Comparison of ENCODE assay signal across 8 mouse cellular contexts in genomic region chr9:107769445-107770000, GRCm38 (mm10). TPM values are rescaled to one million over a fixed set of nuclear protein-coding genes. Genes with fewer than 3 reads are reported as not detected.
DNase-seq lines count a peak whose midpoint lies in the region; ATAC-seq lines count a peak whose summit lies in the region.

No protein-coding gene starts in this region.

- peak overlapping the region; percentile 96 for H3K4me3 ChIP-seq in megakaryocyte, embryonic 14.5 days (replicated peaks)
- H3K4me3 ChIP-seq in embryonic facial prominence, embryonic 12.5 days, result peak overlapping the region; percentile 90
- H3K4me3 ChIP-seq in limb, embryonic 10.5 days, result peak overlapping the region; percentile 94
- peak overlapping the region; percentile 95 for H3K4me3 ChIP-seq in stomach, embryonic 15.5 days (replicated peaks)

- H3K4me1 ChIP-seq in megakaryocyte, embryonic 14.5 days, result peaks cover 34% of the 10 kb centered on the region
- peaks cover 9% of the 10 kb centered on the region for H3K4me1 ChIP-seq in embryonic facial prominence, embryonic 12.5 days
- H3K4me1 ChIP-seq in limb, embryonic 10.5 days, result peaks cover 15% of the 10 kb centered on the region
- H3K4me1 ChIP-seq in stomach, embryonic 15.5 days, result peaks cover 14% of the 10 kb centered on the region; the same call in 1 of the 2 replicates

- H3K4me2 ChIP-seq in embryonic facial prominence, embryonic 12.5 days (replicated peaks), result peak overlapping the region; percentile 73
- peak overlapping the region; percentile 53 for H3K4me2 ChIP-seq in stomach, embryonic 15.5 days

- no peaks in the 10 kb centered on the region for H3K9me3 ChIP-seq in megakaryocyte, embryonic 14.5 days
- no peaks in the 10 kb centered on the region for H3K9me3 ChIP-seq in embryonic facial prominence, embryonic 12.5 days
- H3K9me3 ChIP-seq in limb, embryonic 10.5 days (replicated peaks), result no peaks in the 10 kb centered on the region
- no peaks in the 10 kb centered on the region for H3K9me3 ChIP-seq in stomach, embryonic 15.5 days

- H3K27ac ChIP-seq in embryonic facial prominence, embryonic 12.5 days, result no peak overlapping the region
- H3K27ac ChIP-seq in limb, embryonic 10.5 days, result peak overlapping the region; percentile 98; the same call in 1 of the 2 replicates
- H3K27ac ChIP-seq in stomach, embryonic 15.5 days, result 0 out of 2 replicates have a peak overlapping the region, but pooled peaks have one; percentile 26

- H3K27me3 ChIP-seq in megakaryocyte, embryonic 14.5 days (replicated peaks), result no peaks in the 10 kb centered on the region
- no peaks in the 10 kb centered on the region for H3K27me3 ChIP-seq in embryonic facial prominence, embryonic 12.5 days
- H3K27me3 ChIP-seq in limb, embryonic 10.5 days (ENCODE audit: low read depth, poor library complexity, severe bottlenecking), result no peaks in the 10 kb centered on the region
- no peaks in the 10 kb centered on the region for H3K27me3 ChIP-seq in stomach, embryonic 15.5 days (replicated peaks)

- ATAC-seq in megakaryocyte, adult 5-6 weeks (ENCODE audit: poor library complexity, severe bottlenecking), result no peak
- no peak for ATAC-seq in embryonic facial prominence, embryonic 12.5 days (ENCODE audit: insufficient number of reproducible peaks, insufficient read depth, low FRiP score, low TSS enrichment)
- ATAC-seq in stomach, embryonic 15.5 days (ENCODE audit: insufficient read depth, low FRiP score, low read depth), result no peak
- ATAC-seq in inflammation-experienced regulatory T-cells, adult 6 months, result no peak

- 19% methylated on average over 4 of the region's 4 CpGs for WGBS in embryonic facial prominence, embryonic 12.5 days
- WGBS in limb, embryonic 10.5 days, result 50% methylated on average over 4 of the region's 4 CpGs
- 13% methylated on average over 4 of the region's 4 CpGs for WGBS in stomach, embryonic 15.5 days

- H3K9ac ChIP-seq in embryonic facial prominence, embryonic 12.5 days, result peak overlapping the region; percentile 95
- H3K9ac ChIP-seq in stomach, embryonic 15.5 days, result peak overlapping the region; percentile 19; the same call in 1 of the 2 replicates

- peaks cover 65% of the 10 kb centered on the region for H3K36me3 ChIP-seq in megakaryocyte, embryonic 14.5 days (replicated peaks; ENCODE audit: low read length)
- peaks cover 60% of the 10 kb centered on the region for H3K36me3 ChIP-seq in embryonic facial prominence, embryonic 12.5 days
- H3K36me3 ChIP-seq in limb, embryonic 10.5 days, result peaks cover 71% of the 10 kb centered on the region
- peaks cover 42% of the 10 kb centered on the region for H3K36me3 ChIP-seq in stomach, embryonic 15.5 days

- DNase-seq in limb, embryonic 10.5 days (ENCODE audit: low spot score), result no peak
- no peak for DNase-seq in gastrocnemius, postnatal 10 days
- DNase-seq in embryo, embryonic 10 days (ENCODE audit: low spot score), result no peak

RNA-seq across cellular contexts. Expression of gene Rbm5, which starts 1.3 kb away (rescaled TPM):
- 3.9 and 7.6 TPM in 2 replicates for polyA plus RNA-seq in megakaryocyte, embryonic 14.5 days (2012; ENCODE audit: insufficient read depth, low replicate concordance)
- total RNA-seq in megakaryocyte, adult 5-6 weeks (2015), result 145 and 161 TPM in 2 replicates
- total RNA-seq in megakaryocyte, adult 5-6 weeks (2017), result 208 and 249 TPM in 2 replicates
- 232 and 261 TPM in 2 replicates for polyA plus RNA-seq in embryonic facial prominence, embryonic 12.5 days (2016; fragmentation: Nextera tagmentation; extraction: Ambion mirVana)
- polyA plus RNA-seq in limb, embryonic 10.5 days (2016; fragmentation: Nextera tagmentation; extraction: Ambion mirVana), result 164 and 214 TPM in 2 replicates
- 182 and 185 TPM in 2 replicates for polyA plus RNA-seq in stomach, embryonic 15.5 days (2015; fragmentation: Nextera tagmentation; extraction: Ambion mirVana)
- 10 to 100 TPM; 39.2 to 71.2 TPM for total RNA-seq in gastrocnemius, postnatal 10 days (2021)
- 100 to 1,000 TPM; 305 to 399 (median 332) TPM for polyA plus RNA-seq in inflammation-experienced regulatory T-cells, adult 6 months (2017; shearing (Covaris generic))

RNA-seq across cellular contexts. Expression of gene Sema3f, which starts 59.2 kb away (rescaled TPM):
- not detected in 2 replicates for polyA plus RNA-seq in megakaryocyte, embryonic 14.5 days (2012; ENCODE audit: insufficient read depth, low replicate concordance)
- not detected in 2 replicates for total RNA-seq in megakaryocyte, adult 5-6 weeks (2015)
- total RNA-seq in megakaryocyte, adult 5-6 weeks (2017), result not detected in 2 replicates
- 52.4 and 53.1 TPM in 2 replicates for polyA plus RNA-seq in embryonic facial prominence, embryonic 12.5 days (2016; fragmentation: Nextera tagmentation; extraction: Ambion mirVana)
- 31.7 and 33.6 TPM in 2 replicates for polyA plus RNA-seq in limb, embryonic 10.5 days (2016; fragmentation: Nextera tagmentation; extraction: Ambion mirVana)
- 19.7 and 21.3 TPM in 2 replicates for polyA plus RNA-seq in stomach, embryonic 15.5 days (2015; fragmentation: Nextera tagmentation; extraction: Ambion mirVana)
- 10 to 100 TPM; 11.9 to 18.0 TPM for total RNA-seq in gastrocnemius, postnatal 10 days (2021)
- polyA plus RNA-seq in inflammation-experienced regulatory T-cells, adult 6 months (2017; shearing (Covaris generic)), result not detected

Comparison
In these comparisons a context has a peak if more than half of its experiments do, and no peak if none do; other contexts are left out.
1. RNA of gene Rbm5, which starts 1.3 kb away (polyA plus RNA-seq): 305 to 399 TPM in inflammation-experienced regulatory T-cells, adult 6 months, 232 to 261 TPM in embryonic facial prominence, embryonic 12.5 days, 164 to 214 TPM in limb, embryonic 10.5 days and 182 to 185 TPM in stomach, embryonic 15.5 days; 3.9 to 7.6 TPM in megakaryocyte, embryonic 14.5 days; every median in the first group is over 10 times any median in the second.
2. RNA of gene Sema3f, which starts 59.2 kb away (polyA plus RNA-seq): 52.4 to 53.1 TPM in embryonic facial prominence, embryonic 12.5 days, 31.7 to 33.6 TPM in limb, embryonic 10.5 days and 19.7 to 21.3 TPM in stomach, embryonic 15.5 days; not detected in megakaryocyte, embryonic 14.5 days and not detected in inflammation-experienced regulatory T-cells, adult 6 months; every median in the first group is over 10 times any median in the second.
3. Peak in every context shown above with its lines, with median percentiles within 50 percentile points of each other: H3K4me3 ChIP-seq.